Mouse (Mus musculus): ENCODE results near the gene Nup210. TPM values are rescaled to one million over a fixed set of nuclear protein-coding genes. Genes with fewer than 3 reads are reported as not detected.
A peak's percentile ranks its signal among the peaks of the same experiment; 100 is the strongest.
"Not testable (repeated sequence)": the region's sequence is repeated elsewhere in the genome, so short reads cannot be mapped to it uniquely, and the experiment has no call there.

Gene Nup210
- total RNA-seq, 2 experiments from 2014 or later: 45.3 to 56.8 TPM

DNA sequence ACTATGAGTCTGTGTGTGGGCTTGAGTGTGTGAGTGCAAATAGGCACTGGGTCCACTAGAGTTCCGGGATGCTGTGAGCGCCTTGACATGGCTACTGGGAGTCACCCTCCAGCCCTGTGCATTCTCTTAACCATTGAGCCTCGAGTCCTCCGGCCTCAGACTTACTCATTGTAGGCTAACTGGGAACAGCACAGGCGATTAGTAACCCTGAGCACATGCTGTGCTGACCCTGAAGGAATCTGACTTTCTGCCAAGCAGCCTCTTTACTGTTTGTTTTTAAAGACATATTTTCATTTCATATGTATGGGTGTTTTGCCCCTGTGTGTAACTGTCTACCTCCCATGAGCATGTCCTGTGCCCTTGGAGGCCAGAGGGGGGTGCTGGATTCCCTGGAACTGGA is 28.9 kb upstream of the Nup210 start:
- ATAC-seq (replicated peaks; ENCODE audit: low FRiP score, poor library complexity, severe bottlenecking): no peak

DNA sequence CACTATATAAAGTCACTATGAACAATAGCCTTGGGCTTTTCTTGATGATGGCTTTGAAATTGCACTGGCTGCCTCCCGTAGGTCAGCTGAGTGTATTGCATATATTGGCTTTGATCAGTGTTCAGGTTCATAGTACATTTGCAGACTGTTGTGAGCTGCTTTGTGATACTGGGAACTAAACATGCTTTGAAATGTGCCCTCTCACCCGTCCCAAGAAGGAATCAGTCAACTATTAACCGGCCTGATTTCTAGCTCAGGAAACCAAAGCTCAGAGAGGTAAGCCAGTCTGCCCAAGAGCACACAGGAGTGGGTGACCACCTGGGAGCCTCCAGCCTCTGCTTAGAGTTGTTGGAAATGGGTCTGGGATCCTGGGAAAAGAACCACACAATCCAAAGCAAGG is 28.4 kb upstream of the Nup210 start:
- no peak for ATAC-seq (replicated peaks; ENCODE audit: low FRiP score, poor library complexity, severe bottlenecking)

DNA sequence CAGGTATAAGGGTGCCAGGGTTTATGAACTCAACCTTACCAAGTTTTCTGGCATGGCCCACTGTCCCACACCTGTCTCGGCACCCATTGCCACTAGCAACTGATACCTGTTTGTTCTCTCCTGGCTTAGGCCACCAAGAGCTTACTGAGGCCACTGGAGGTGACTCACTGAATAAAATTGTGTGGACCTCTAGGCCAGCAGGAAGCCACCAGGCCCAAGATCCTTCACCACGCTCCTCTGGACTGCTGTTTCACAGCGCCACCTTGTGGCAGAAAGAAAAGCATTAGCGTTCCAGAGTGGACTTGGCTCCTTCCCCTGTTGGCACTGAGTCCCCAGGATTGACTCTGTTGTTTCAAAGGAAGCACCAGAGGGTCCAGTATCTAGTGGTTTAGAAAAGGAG is 23.2 kb upstream of the Nup210 start:
- ATAC-seq (replicated peaks; ENCODE audit: low FRiP score, poor library complexity, severe bottlenecking): peak; percentile 81

DNA sequence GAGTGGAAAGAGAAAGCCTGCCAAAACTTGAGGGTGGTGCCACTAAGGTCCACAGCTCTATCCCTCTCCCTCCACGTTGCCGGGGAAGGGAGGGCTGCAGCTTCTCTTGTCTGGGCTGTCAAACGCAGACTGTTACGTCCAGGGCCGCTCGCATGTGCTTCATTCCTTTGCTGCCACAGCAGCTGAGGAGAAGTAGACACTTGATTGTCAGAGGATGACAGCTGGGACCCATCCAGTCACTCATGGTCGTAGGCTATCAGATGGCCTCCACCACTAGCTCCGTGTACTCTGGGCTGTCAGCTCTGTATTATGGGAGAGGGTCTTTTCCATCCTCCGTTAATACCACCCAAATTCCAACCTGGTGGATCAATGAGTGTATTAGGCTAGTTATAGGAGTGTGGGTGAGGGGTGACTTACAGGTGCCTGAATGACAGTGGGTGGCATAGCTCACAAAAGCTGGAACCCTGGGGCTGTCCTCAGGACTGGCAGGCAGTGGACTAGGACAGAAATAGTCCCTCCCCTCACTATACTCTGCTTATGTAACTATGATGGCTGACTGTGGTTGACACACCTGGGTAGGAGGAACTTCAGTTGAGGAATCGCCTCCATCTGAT is 20.8 kb upstream of the Nup210 start:
- ATAC-seq (replicated peaks; ENCODE audit: low FRiP score, poor library complexity, severe bottlenecking): no peak

DNA sequence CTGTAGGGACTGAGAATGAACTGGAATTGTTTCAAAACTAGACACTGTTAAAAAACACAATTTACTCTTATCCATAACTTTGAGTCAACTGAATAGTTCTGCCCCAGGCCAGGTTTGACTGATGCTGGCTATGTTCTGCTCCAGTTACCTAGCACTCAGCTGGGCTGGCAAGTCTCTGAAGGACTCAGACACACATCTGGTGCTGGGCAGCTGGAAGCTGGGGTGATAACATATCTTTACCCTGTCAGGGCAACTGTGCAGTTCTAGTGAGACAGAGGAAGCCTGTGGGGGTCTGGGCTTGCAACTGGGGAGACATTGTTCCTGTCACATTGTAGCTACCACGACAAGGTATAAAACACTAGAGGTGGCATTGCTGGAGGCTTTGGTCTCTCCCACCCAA is 14.2 kb upstream of the Nup210 start:
- peak; percentile 48; the same call in 1 of the 2 replicates for ATAC-seq (replicated peaks; ENCODE audit: low FRiP score, poor library complexity, severe bottlenecking)

DNA sequence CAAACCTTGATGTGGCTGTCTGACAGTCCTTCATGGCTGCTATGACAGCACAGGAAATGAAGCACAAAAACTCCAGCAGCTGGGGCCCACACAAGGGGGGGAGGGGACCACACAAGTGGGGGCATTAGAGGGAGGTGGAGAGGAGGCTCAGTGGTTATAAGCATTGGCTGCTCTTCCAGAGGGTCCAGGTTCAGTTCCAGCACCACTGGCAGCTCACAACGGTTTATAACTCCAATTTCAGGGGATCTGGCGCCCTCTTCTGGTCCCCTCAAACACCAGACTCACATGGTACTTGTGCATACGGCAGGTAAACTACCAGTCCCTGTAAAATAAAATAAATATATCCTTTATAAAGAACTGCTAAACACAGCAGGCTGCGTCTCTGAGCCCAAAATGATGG is 12.4 kb upstream of the Nup210 start:
- ATAC-seq (replicated peaks; ENCODE audit: low FRiP score, poor library complexity, severe bottlenecking): no peak

DNA sequence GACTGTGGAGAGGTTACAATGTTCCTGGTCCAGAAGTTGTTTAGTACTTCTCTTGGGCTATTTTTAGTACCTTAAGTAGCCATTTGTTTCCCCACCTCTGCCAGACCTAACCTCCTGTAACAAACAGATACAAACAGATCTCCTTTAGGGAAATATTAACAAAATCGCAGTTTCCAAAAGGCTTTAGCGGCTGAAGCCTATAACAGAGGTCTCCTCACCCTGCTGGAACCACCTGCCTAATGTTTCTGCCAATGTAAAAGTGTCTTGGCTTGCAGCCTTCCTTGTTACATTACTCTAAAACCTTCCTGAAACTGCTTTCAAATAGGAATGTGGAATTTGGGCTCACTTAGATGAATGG is 8.6 kb upstream of the Nup210 start:
- no peak for ATAC-seq (replicated peaks; ENCODE audit: low FRiP score, poor library complexity, severe bottlenecking)

DNA sequence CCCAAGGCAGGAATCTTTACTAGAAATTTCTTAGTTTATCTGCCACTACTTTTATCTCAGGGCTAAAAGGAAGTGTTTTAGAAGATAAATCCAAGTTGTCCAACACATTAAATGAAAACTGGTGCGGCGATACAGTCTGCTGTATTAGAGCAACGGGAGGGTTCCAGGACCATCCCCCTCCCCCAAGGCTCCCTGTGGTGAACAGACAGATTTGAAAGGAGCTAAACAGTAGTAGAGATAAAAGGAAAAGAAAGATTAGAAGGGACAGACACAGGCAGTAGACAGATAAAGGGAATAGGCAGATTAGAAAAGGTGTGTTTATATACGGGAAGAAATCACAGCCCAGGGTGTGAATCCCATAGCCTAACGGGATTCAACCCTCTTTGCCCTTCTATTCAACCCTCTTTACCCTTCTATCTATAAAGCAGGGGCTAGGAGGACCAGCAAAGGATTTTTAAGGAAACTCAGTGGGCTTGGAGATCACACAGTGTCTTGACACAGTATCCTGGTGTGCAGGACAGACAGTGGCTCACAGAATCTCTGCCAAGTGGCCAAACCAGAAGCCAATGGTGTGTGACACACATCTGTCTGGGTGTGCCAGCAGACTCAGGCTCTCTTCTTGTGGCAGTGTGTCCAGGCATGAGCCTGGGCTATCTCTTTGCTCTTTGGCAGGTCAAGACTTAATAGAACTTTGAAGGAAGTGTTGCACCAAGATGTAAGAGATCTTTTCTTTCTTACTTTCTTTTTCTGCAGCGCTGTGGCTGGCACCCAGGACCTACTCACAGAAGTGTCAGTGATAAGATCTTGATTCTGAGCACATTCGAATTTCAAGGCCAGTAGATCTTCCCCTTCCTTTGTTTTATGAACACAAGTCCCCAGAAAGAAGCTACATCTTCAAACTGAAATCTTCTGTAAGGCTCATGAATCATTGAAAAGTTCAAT is 7.9 kb upstream of the Nup210 start:
- no peak for ATAC-seq (replicated peaks; ENCODE audit: low FRiP score, poor library complexity, severe bottlenecking)

DNA sequence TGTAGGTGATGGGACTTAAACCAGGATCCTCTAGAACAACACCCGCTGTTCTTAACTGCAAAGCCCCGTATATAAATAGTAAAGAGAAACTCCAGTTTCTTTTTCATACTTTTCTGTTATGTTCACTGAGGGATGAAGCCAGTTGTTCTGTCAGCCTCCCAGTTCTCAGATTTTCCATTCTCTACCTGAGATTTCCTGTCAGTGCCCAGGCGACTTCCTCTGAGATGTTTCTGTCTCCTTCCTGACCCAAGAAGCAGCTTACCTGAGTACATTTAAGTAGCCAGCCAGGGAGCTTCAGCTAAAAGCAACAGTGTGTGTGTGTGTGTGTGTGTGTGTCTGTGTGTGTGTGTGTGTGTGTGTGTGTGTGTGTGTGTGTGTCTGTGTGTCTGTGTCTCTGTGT is 6.8 kb upstream of the Nup210 start:
- ATAC-seq (replicated peaks; ENCODE audit: low FRiP score, poor library complexity, severe bottlenecking): no peak

DNA sequence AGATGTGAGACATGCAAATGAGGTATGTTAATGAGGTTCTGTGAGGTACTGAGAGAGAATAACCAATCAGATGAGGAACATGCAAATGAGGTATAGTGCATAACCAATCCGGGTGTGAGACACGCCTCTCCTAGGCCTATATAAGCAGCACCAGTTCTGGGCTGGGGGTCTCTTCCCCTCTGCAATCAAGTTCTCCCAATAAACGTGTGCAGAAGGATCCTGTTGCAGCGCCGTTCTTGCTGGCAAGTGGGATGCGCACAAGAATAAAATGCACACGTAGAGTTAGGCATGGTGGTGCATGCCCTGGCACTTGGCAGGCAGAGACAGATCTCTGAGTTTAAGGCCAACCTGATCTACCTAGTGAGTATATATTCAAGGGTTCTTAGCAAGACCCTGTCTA is 4.5 kb upstream of the Nup210 start:
- not testable (repeated sequence) for ATAC-seq (replicated peaks; ENCODE audit: low FRiP score, poor library complexity, severe bottlenecking)

DNA sequence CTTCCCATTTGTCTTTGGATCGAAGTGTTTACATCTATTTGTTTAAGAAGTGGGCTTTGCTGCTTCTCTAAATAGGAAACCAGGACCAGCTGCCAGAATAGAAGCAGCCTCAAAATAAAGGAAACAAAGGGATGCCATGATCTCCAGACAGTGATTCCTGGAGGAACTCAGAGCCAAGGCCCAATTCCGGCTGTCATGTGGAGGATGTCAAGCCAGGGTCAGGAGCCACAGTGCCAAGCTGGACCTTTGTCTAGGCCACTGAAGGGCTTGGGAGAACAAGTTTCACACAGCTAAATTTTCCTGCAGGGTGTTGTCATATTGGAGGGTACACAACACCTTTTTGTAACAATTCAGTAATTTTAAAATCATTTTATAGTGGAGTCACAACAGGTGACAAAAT is 3.6 kb upstream of the Nup210 start:
- no peak for ATAC-seq (replicated peaks; ENCODE audit: low FRiP score, poor library complexity, severe bottlenecking)

DNA sequence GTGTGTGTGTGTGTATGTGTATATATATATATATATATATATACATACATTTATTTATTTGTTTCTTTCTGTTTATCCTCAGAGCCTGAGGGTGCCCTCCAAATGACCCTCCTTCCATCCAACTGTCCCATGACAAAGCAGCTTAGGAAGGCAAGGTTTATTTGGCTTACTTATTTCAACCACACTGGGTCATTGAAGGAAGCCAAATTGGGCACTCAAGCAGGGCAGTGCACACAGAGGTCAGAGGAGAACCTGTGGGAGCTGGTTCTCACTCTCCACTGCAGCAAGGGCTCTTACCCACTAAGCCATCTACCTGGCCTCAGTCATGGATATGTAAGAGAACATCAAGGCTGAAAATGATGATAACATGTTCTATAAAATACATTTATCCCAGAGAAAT is 1.9 kb upstream of the Nup210 start:
- ATAC-seq (replicated peaks; ENCODE audit: low FRiP score, poor library complexity, severe bottlenecking): no peak

DNA sequence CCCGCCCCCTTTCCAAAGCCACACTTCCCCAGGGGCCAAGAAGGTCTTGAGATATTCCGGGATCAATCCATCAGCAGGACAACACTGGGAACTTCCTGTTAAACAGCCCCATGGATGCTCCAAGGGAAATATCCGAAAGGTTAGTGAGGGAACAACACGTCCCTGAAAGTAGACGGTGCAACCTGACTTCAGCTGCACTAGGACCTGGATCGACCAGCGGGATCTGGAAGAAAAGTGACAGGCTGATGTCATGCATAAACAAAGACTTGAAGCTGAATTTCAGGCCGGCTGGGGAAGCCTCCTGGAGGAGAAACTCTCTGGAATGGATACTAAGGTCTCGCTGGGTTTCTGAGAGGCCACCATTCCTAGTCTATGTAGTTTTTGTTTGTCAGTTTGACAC is 520 bp upstream of the Nup210 start:
- ATAC-seq (replicated peaks; ENCODE audit: low FRiP score, poor library complexity, severe bottlenecking): no peak

DNA sequence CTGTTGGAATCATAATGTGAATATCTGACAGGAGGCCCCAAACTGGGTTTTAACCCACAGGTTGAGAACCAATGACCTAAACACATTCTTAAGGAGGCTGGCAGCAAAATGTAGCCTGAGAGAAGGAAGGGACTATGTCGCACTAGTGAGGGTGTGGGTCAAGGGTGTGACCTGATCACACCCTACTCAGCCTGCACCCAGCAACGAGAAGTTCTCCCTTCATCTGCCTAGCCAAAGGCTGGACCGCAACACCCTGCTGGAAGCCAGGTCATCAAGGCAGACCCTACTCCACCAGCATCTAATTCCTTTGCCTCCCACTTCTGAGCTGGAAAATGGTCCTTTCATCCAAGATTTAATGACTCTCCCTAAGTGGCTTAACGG is 776 bp downstream of the Nup210 start:
- peak; percentile 79 for ATAC-seq (replicated peaks; ENCODE audit: low FRiP score, poor library complexity, severe bottlenecking)

DNA sequence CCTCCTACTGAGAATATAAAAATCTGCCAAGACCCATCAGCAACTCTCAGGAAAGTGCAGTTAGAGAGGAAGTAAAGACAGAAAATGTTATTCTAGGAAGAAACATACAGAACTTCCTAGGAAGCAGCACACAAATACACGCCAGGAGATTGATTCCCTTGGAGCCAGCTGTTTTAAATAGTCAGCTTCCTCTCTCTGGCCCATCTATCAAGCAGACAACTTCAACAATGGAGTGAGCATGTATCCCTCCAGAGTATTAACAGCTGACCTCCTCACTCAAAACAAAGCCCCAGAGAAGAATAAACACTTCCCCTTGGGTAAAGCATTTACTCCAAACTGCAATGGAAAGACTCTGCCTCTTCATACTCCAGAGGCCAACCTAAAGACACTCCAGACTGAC is 1.5 kb downstream of the Nup210 start:
- ATAC-seq (replicated peaks; ENCODE audit: low FRiP score, poor library complexity, severe bottlenecking): no peak

DNA sequence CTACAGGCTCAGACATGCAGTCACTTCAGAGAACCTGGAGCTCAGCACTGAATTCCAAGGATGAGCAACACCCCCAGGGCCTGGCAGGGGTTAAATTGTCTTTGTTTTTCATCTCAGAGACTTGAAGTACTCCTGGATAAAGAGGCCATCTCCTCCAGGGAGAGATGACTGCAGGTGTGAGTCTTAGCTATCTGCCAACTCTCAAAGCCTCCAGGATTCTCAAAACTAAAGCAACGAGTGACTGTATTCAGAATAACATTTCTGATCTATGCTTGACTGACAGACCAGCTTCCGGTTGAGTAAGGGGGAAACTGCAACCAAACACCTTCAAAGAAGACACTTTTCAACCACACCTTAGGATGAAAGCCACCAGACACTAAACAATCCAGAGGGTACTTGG is 1.9 kb downstream of the Nup210 start:
- no peak for ATAC-seq (replicated peaks; ENCODE audit: low FRiP score, poor library complexity, severe bottlenecking)

DNA sequence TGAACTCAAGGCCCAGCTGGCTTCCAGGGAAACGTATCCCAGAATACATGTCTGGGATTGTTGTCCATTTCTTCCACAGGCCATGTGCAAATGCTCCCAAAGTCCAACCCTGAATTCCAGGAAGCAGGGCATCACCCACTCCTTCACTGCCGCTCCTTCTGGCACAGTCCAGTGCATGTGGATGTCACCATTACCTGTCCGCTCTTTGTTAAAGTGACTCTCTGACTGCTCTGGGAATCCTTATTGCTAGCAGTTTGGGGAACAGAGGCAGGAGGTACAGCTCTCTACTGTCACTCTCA is 4.7 kb downstream of the Nup210 start:
- ATAC-seq (replicated peaks; ENCODE audit: low FRiP score, poor library complexity, severe bottlenecking): no peak

DNA sequence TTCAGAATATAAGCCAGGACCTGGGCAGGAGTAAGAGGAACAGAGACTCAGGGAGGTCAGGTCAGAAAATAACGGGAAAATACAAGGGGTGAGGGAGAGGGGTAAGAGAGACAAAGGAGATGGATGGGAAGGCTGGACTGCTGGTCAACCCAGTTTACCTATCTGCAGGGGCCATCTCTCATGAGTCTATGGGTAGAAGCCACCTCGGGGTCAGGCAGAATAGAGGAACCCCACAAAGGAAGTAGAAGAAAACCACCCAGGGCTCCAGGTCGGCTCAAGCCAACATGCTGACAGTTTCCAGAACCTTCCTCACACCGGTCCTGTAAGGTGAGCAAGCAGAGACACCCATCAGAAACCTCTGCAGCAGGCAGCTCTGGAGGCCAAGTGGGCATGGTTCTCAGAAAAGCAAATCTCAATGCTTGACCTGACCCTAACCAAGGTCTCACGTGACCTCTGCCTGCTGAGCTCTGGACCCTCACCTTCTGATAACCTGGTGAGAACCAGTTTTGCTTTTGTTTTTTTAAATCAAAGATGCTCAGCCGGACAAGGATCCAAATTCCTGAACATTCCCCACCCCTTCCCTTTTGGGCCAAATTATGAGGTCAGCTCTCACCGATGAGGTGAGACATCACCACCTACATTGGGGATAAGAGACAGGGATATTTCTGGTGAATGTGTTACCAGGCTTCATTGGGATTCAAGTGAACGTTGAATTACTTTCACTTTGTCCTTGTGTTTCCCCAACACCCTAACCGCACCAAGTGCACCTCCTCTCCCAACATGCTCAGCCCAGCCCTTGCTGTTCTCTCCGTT is 5.3 kb downstream of the Nup210 start:
- ATAC-seq (replicated peaks; ENCODE audit: low FRiP score, poor library complexity, severe bottlenecking): no peak

DNA sequence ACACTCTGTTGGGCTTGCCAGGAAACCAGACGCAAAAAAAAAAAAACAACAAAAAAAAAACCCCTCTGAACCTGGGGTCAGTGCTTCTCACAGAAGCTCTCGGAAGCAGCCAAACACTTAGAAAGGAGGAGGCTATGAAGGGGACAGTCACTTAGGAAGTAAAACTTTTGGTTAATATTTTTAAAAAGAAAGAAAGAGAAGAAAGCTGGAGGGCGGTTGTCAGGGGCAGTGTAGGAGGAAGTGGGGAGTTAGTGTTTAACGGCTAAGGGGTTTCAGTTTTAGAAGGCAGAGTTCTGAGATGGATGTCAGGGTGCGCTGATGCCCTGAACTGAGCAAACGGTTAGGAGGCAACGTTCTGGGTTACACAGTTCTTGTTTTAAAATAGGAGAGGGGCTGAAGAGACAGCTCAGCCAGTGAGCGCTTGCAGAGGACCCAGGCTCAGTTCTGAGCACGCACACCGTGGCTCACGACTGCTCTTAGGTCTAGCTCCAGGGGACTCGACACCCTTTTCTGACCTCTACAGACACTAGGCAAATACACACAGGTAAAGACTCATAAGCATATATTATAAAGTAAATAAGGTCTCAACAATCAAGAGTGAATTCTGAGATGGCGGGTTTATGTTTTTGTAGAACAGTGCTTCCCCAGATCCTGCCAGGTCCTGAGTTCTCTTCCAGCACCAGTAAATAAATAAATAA is 6.2 kb downstream of the Nup210 start:
- no peak; the same call in 1 of the 2 replicates for ATAC-seq (replicated peaks; ENCODE audit: low FRiP score, poor library complexity, severe bottlenecking)

DNA sequence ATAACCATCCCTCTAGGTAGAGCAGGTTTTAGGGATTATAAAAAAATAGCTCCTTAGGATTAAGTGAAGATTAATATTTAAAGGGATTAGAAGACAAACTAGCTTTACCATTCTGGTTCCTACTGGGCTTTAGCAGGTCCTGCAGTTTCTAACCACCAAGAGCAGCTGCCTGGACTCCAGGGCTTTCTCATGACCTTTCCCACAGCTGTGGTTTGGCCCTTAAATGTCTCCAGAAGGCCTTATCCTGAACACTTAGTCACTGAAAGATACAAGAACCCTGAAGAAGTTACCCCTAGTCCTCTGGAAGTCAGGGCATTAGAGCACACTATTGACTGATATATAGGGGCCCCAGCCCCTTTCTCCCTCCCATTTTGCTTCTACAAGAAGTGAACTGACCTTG is 7.1 kb downstream of the Nup210 start:
- no peak for ATAC-seq (replicated peaks; ENCODE audit: low FRiP score, poor library complexity, severe bottlenecking)

Data from erythroblast, adult 5-6 weeks (primary cell).